Mouse (Mus musculus) CH12.LX (cell line): ENCODE measurements around the gene Bclaf3. TPM values are rescaled to one million over a fixed set of nuclear protein-coding genes. Genes with fewer than 3 reads are reported as not detected.

Source experiments
- DNase-seq: peaks from one replicate; pipeline ENCODE4 v3.0.0-alpha.2; 2013; ENCODE audit errors: extremely low read depth
- H3K27ac ChIP-seq: 2 replicates; pipeline ENCODE4 v1.5.1; 2012; ENCODE audit warnings: low read depth, mild to moderate bottlenecking, control low read depth, moderate library complexity; ENCODE audit not compliant: insufficient read depth
- H3K27me3 ChIP-seq: replicated peaks from 2 replicates; pipeline ENCODE3; 2012; ENCODE audit warnings: inconsistent platforms
- H3K36me3 ChIP-seq, 2 experiments: replicated peaks in 1 of 2; 2 replicates each; pipeline versions ENCODE3 to v1.6.1; 2012; ENCODE audit warnings: inconsistent platforms in 1 of 2, low read length in 1 of 2, mild to moderate bottlenecking in 1 of 2, mixed read lengths in 1 of 2, moderate library complexity in 1 of 2; ENCODE audit not compliant: control insufficient read depth in 1 of 2, insufficient read depth in 1 of 2
- H3K4me1 ChIP-seq, 2 experiments: 2 replicates each; pipeline ENCODE4 v1.6.1; 2012; ENCODE audit warnings: inconsistent platforms in 1 of 2, moderate library complexity in 1 of 2; ENCODE audit not compliant: insufficient read depth in 2 of 2, control insufficient read depth in 1 of 2
- H3K4me2 ChIP-seq: 2 replicates; pipeline ENCODE4 v1.6.1; 2012; ENCODE audit warnings: low read depth, mild to moderate bottlenecking, control low read depth; ENCODE audit not compliant: poor library complexity, insufficient read depth, severe bottlenecking
- H3K4me3 ChIP-seq, 3 experiments: fragments of 150-350 bp in 1 of 3; sonication (generic) in 1 of 3; replicated peaks in 1 of 3; 2 replicates each; pipeline versions ENCODE3 to v1.5.1; 2011 to 2012; ENCODE audit warnings: low read depth in 2 of 3, low read length in 2 of 3, mild to moderate bottlenecking in 2 of 3, moderate library complexity in 2 of 3, control low read depth in 1 of 3, improper control_type of control experiment in 1 of 3, inconsistent platforms in 1 of 3, mixed read lengths in 1 of 3; ENCODE audit not compliant: poor library complexity in 1 of 3
- H3K79me2 ChIP-seq: replicated peaks from 2 replicates; pipeline ENCODE4 v1.6.1; 2012; ENCODE audit warnings: mild to moderate bottlenecking, moderate library complexity; ENCODE audit not compliant: control insufficient read depth, poor library complexity, insufficient read depth, severe bottlenecking; ENCODE audit errors: extremely low read depth
- H3K9ac ChIP-seq: 2 replicates; pipeline ENCODE4 v1.6.1; 2012; ENCODE audit warnings: low read depth, mild to moderate bottlenecking, control low read depth, moderate library complexity; ENCODE audit not compliant: insufficient read depth
- H3K9me3 ChIP-seq: replicated peaks from 2 replicates; pipeline ENCODE3; 2012; ENCODE audit warnings: low read length, inconsistent platforms, mixed read lengths
- CTCF ChIP-seq, 2 experiments: IDR thresholded peaks in 1 of 2; conservative IDR thresholded peaks in 1 of 2; 2 replicates each; pipeline ENCODE4 v1.5.1; 2011 to 2012; ENCODE audit warnings: low read depth in 2 of 2, low read length in 2 of 2, improper control_type of control experiment in 1 of 2, inconsistent platforms in 1 of 2, mild to moderate bottlenecking in 1 of 2, moderate library complexity in 1 of 2
- JUN ChIP-seq: IDR thresholded peaks from 2 replicates; pipeline ENCODE4 v1.6.1; 2011; ENCODE audit warnings: low read depth, mild to moderate bottlenecking, low read length, improper control_type of control experiment, moderate library complexity; ENCODE audit not compliant: insufficient read depth
- JUND ChIP-seq: conservative IDR thresholded peaks from 2 replicates; pipeline ENCODE4 v1.6.1; 2011; ENCODE audit warnings: low read depth, low read length, improper control_type of control experiment
- KAT2A ChIP-seq: IDR thresholded peaks from 2 replicates; pipeline ENCODE4 v1.6.1; 2012; ENCODE audit warnings: low read length, improper control_type of control experiment, inconsistent platforms; ENCODE audit not compliant: insufficient replicate concordance
- MAFK ChIP-seq: IDR thresholded peaks from 2 replicates; pipeline ENCODE4 v1.6.1; 2011; ENCODE audit warnings: low read length, improper control_type of control experiment; ENCODE audit not compliant: insufficient replicate concordance
- NELFE ChIP-seq: IDR thresholded peaks from 2 replicates; pipeline ENCODE4 v1.6.1; 2011; ENCODE audit warnings: low read depth, low read length, improper control_type of control experiment
- RAD21 ChIP-seq: IDR thresholded peaks from 2 replicates; pipeline ENCODE4 v1.6.1; 2011; ENCODE audit warnings: low read depth, mild to moderate bottlenecking, low read length, improper control_type of control experiment, moderate library complexity
- SMC3 ChIP-seq: IDR thresholded peaks from 2 replicates; pipeline ENCODE4 v1.6.1; 2011; ENCODE audit warnings: low read depth, low read length, improper control_type of control experiment
- ZC3H11A ChIP-seq: IDR thresholded peaks from 2 replicates; pipeline ENCODE4 v1.6.1; 2012; ENCODE audit warnings: low read depth, mild to moderate bottlenecking, inconsistent platforms, low read length, improper control_type of control experiment
- dilution Hi-C: fragments of 300-500 bp; cut with MboI; formaldehyde crosslinking; loops from 2 replicates; pipeline ENCODE4 v1.14.3; 2020; ENCODE audit warnings: low sequenced_read_pairs; ENCODE audit not compliant: extremely low pct_unique_long_range_greater_than_20kb, extremely low pct_ligation_motif_present
- in situ Hi-C: fragments of 300-500 bp; cut with MboI; formaldehyde crosslinking; loops from 3 replicates; pipeline ENCODE4 v1.14.3; 2019; ENCODE audit warnings: low sequenced_read_pairs, low pct_ligation_motif_present, low pct_unique_long_range_greater_than_20kb, mixed read lengths
- polyA plus RNA-seq: library from polyadenylated mRNA; unstranded; fragments of >175 nt; gene quantifications from 2 replicates; pipeline ENCODE4 v1.2.1, GENCODE M21; 2012; ENCODE audit warnings: low read depth; ENCODE audit not compliant: insufficient read length
- total RNA-seq, 2 experiments: library from RNA; depleted of rRNA; stranded (reverse); fragments of 300-350 nt in 1 of 2; fragments of >200 nt in 1 of 2; gene quantifications; 2 replicates each; pipeline ENCODE4 v1.2.3; 2012 to 2014

Gene Bclaf3
- total and polyA plus RNA-seq, 3 experiments: 6.6 to 14.7 (median 14.6) TPM

DNA sequence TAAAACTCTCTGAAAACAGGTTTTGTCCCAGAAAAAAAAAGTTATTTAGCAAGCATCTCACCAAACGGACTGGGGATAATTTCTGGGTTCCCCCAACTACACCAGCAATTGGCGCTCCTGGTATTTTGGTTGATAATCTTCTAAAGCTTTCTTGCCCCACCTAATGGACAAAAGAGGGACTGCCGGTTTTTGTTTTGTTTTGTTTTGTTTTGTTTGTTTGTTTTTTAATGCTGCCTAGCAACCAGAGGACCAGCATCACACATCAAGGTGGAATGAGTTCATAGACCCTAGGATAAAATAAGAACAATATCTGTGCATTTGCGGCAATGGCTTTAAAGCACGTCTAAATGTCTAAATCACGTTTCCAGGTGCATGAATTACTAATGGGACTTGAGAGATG lies 80.4 kb downstream of the Bclaf3 start:
- dilution Hi-C loops (no loop called here), in situ Hi-C loops (loop anchor here (10.0 kb wide), 1 partner anchor 162 kb away; no protein-coding TSS in a partner anchor)
- no peak overlapping the region for H3K27ac ChIP-seq
- no peak overlapping the region for H3K4me2 ChIP-seq
- H3K4me1 ChIP-seq: no peaks in the 10 kb centered on the region
- no peaks in the 10 kb centered on the region for H3K9me3 ChIP-seq
- no peak overlapping the region for H3K4me3 ChIP-seq
- TF ChIP-seq NELFE (no peak), SMC3 (peak; percentile 44), CTCF (conservative IDR thresholded peaks at IDR 0.05 in 1 of 2, IDR thresholded peaks at IDR 0.05 in 1 of 2; ENCODE audit: low read depth in 2 of 2, low read length in 2 of 2) (peak in 1 of 2 experiments; percentile 68; a peak in 2 of 4 replicates), RAD21 (peak; percentile 66)
- H3K9ac ChIP-seq: no peak overlapping the region
- H3K27me3 ChIP-seq: no peaks in the 10 kb centered on the region
- H3K36me3 ChIP-seq: no peaks in the 10 kb centered on the region
- peak; percentile 29 for DNase-seq
- H3K79me2 ChIP-seq: no peaks in the 10 kb centered on the region

DNA sequence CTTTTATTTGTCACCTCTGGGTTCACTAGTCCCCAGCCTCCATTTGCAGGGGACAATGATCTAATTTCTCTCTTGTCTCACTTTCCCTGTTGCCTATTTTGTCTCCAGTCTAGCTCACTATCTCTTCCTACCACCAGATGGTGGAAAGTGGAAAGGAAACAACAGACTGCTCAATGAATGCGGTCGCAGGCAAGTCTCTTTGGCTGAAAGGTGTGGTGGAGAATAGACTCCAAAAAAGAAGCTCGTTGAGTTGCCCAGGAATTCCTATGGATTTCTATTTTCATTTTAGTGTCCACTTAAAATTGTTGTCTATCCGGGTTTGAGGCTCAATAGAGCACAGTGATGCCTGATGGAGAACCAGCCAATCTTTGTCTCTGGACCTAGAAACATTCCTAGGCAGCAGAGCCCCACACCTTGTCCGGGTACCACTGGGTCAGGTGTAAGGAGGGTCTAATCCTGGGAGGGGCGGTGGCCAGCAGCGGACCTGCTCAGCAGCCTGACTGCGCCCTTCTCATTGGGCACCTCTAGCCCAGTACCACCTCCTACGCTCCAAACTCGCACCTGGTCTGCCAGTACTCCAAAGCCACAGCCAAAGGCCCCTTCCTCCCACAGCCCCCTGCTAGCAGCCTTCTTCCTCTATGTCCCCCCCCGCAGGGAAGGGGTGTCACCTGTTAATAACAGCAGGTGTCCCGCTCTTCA lies 99.9 kb downstream of the Bclaf3 start:
- H3K27me3 ChIP-seq: no peaks in the 10 kb centered on the region
- DNase-seq: peak; percentile 60
- H3K27ac ChIP-seq: no peak overlapping the region
- H3K36me3 ChIP-seq: peaks cover 3 to 4% of the 10 kb centered on the region in 2 experiments
- dilution Hi-C loops (no loop called here), in situ Hi-C loops (loop anchor here (10.0 to 25.0 kb wide), 4 partner anchors 136 to 488 kb away; no protein-coding TSS in a partner anchor)
- H3K9ac ChIP-seq: peak overlapping the region; percentile 30; the same call in 1 of the 2 replicates
- H3K9me3 ChIP-seq: no peaks in the 10 kb centered on the region
- peak overlapping the region in 2 of 3 experiments; percentile 65 to 66 for H3K4me3 ChIP-seq
- H3K4me1 ChIP-seq: peaks cover 7 to 11% of the 10 kb centered on the region in 2 experiments
- no peak for TF ChIP-seq KAT2A
- TF ChIP-seq MAFK: no peak
- peak; percentile 79 for TF ChIP-seq SMC3
- TF ChIP-seq ZC3H11A: peak; percentile 67
- peak; percentile 80 for TF ChIP-seq RAD21
- TF ChIP-seq JUN: no peak
- peak in 1 of 2 experiments; percentile 73; a peak in 2 of 4 replicates for TF ChIP-seq CTCF (conservative IDR thresholded peaks at IDR 0.05 in 1 of 2, IDR thresholded peaks at IDR 0.05 in 1 of 2; ENCODE audit: low read depth in 2 of 2, low read length in 2 of 2)
- TF ChIP-seq JUND: no peak
- H3K4me2 ChIP-seq: peak overlapping the region; percentile 95
- peaks cover 8% of the 10 kb centered on the region; the same call in 1 of the 2 replicates for H3K79me2 ChIP-seq
